Mouse (Mus musculus) G1E (cell line): Measurements from ENCODE around the gene Slc26a9. TPM values are rescaled to one million over a fixed set of nuclear protein-coding genes. Genes with fewer than 3 reads are reported as not detected.
A peak's percentile ranks its signal among the peaks of the same experiment; 100 is the strongest.

Source experiments
- ATAC-seq: 2 replicates; pipeline ENCODE4 v1.8.0; 2016; ENCODE audit warnings: mild to moderate bottlenecking; ENCODE audit not compliant: insufficient number of reproducible peaks, poor library complexity, low FRiP score, severe bottlenecking; ENCODE audit errors: extremely low read depth
- DNase-seq: peaks from one replicate; pipeline ENCODE4 v3.0.0; 2012; ENCODE audit warnings: low spot score
- H3K27me3 ChIP-seq: 2 replicates; pipeline ENCODE4 v1.6.1; 2012; ENCODE audit warnings: mild to moderate bottlenecking, low read length, inconsistent platforms; ENCODE audit not compliant: insufficient read depth
- H3K36me3 ChIP-seq: replicated peaks from 2 replicates; pipeline ENCODE3; 2012; ENCODE audit warnings: mild to moderate bottlenecking, inconsistent platforms
- H3K4me1 ChIP-seq: 2 replicates; pipeline ENCODE4 v1.6.1; 2012; ENCODE audit warnings: low read depth, low read length, inconsistent platforms, mixed read lengths; ENCODE audit not compliant: insufficient read depth
- H3K4me3 ChIP-seq: 2 replicates; pipeline ENCODE4 v1.5.1; 2012; ENCODE audit warnings: low read depth, mild to moderate bottlenecking, inconsistent platforms, low read length, moderate library complexity, mixed read lengths
- H3K9me3 ChIP-seq: replicated peaks from 2 replicates; pipeline ENCODE4 v1.6.1; 2012; ENCODE audit warnings: inconsistent platforms
- CTCF ChIP-seq: IDR thresholded peaks from 2 replicates; pipeline ENCODE4 v1.5.1; 2012; ENCODE audit warnings: low read depth, low read length, inconsistent platforms, mixed read lengths
- GATA1 ChIP-seq: IDR thresholded peaks from 2 replicates; pipeline ENCODE4 v1.6.1; 2012; ENCODE audit warnings: borderline replicate concordance, low read length, inconsistent platforms, mixed read lengths
- GATA2 ChIP-seq: IDR thresholded peaks from 2 replicates; pipeline ENCODE4 v1.6.1; 2012; ENCODE audit warnings: low read depth, low read length, inconsistent platforms, borderline replicate concordance
- POLR2AphosphoS5 ChIP-seq: IDR thresholded peaks from 2 replicates; pipeline ENCODE4 v1.6.1; 2012; ENCODE audit warnings: low read depth, low read length, inconsistent platforms; ENCODE audit not compliant: insufficient replicate concordance
- TAL1 ChIP-seq: conservative IDR thresholded peaks from 2 replicates; pipeline ENCODE4 v1.6.1; 2012; ENCODE audit warnings: low read depth, low read length, inconsistent platforms, mixed read lengths
- polyA plus RNA-seq: library from polyadenylated mRNA; stranded (reverse); fragments of >175 nt; gene quantifications from 2 replicates; pipeline ENCODE4 v1.2.3, GENCODE M21; 2012
- total RNA-seq, 2 experiments: library from RNA; stranded (forward) in 1 of 2; stranded (reverse) in 1 of 2; fragments of 200-1000 nt in 1 of 2; fragments of >200 nt in 1 of 2; fragmentation: Nextera tagmentation in 1 of 2; gene quantifications; 2 replicates each; pipeline ENCODE4 v1.2.3; 2014 to 2017

The Slc26a9 gene
- total and polyA plus RNA-seq, 3 experiments: 0.17 to 1.9 (median 0.98) TPM

GRCm38 (mm10) chr1:131763683-131764082 is 19.9 kb downstream of the Slc26a9 start:
- DNase-seq (no peak), ATAC-seq (no peak)
- H3K27me3 ChIP-seq: peaks cover 26% of the 10 kb centered on the region
- no peak for TF ChIP-seq POLR2AphosphoS5
- no peak for TF ChIP-seq CTCF
- TF ChIP-seq GATA1: no peak
- TF ChIP-seq TAL1: no peak
- TF ChIP-seq GATA2: no peak
- H3K9me3 ChIP-seq: no peaks in the 10 kb centered on the region
- peaks cover 30% of the 10 kb centered on the region for H3K4me1 ChIP-seq
- no peaks in the 10 kb centered on the region for H3K36me3 ChIP-seq
- H3K4me3 ChIP-seq: no peak overlapping the region

- no peaks in the 10 kb centered on the region for H3K9me3 ChIP-seq
- no peak overlapping the region for H3K4me3 ChIP-seq
- H3K27me3 ChIP-seq: peaks cover 36% of the 10 kb centered on the region
- DNase-seq (no peak), ATAC-seq (no peak)
- H3K4me1 ChIP-seq: peaks cover 25% of the 10 kb centered on the region
- H3K36me3 ChIP-seq: no peaks in the 10 kb centered on the region
- TF ChIP-seq POLR2AphosphoS5: no peak
- no peak for TF ChIP-seq TAL1
- TF ChIP-seq GATA2: no peak
- TF ChIP-seq GATA1: no peak
- TF ChIP-seq CTCF: no peak
These were observed 20.9 kb downstream of the Slc26a9 start for GRCm38 (mm10) chr1:131764581-131765338.

DNA sequence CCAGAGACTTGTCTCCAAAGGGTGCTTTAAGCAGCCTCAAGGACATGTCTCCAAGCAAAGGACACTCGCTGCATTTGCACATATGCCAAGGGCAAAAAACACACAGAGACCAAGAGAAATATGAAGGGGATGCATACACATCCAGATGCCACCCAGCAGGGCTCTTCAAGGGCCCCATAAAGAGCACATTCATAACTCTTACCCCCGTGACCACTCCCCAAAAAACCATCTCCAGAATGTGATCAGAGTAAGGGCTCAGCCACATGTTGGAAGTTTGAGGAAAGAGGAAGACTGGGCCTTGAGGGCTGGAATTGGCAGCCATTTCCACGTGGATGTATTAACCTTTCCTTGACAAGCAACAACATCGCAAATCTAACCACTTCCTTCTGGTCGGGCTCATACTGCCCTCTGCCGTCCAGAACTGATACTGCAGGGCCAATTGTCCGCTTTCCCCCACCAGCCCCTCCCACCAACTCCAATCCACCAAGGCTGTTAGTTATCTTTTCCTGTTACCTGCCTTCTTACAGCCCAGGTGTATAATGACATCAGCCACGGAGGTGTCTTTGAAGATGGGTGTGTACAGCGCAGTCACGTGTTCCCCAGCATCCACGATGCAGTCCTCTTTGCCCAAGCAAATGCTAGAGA is 21.7 kb downstream of the Slc26a9 start:
- ATAC-seq: no peak
- peak; percentile 56 for DNase-seq
- Histone ChIP-seq H3K9me3 (no peaks in the 10 kb centered on the region), H3K36me3 (no peaks in the 10 kb centered on the region), H3K4me3 (no peak overlapping the region), H3K4me1 (peaks cover 22% of the 10 kb centered on the region), H3K27me3 (peaks cover 39% of the 10 kb centered on the region)
- TF ChIP-seq CTCF: peak; percentile 100
- TF ChIP-seq TAL1: no peak

DNA sequence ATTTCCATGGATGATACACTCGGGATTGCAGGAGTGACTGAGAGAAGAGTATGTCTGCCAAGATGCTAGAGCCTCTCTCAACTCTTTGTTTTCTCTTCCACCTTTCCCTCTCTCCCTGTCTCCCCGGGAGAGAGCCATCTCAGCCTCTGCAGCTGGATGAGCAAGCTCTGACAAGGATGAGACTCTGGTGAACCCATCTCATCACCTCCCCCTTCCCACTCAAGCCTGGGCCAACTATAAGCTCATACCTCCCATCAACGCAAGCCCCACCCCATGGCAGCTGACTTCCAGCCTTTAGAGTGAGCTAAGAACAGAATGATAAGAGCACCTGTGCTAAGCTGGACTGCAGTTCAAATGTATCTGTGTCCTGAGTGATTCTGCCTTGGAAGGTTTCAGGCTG is 25.5 kb downstream of the Slc26a9 start:
- H3K4me3 ChIP-seq: no peak overlapping the region
- no peaks in the 10 kb centered on the region for H3K9me3 ChIP-seq
- peaks cover 6% of the 10 kb centered on the region for H3K4me1 ChIP-seq
- DNase-seq: no peak
- no peaks in the 10 kb centered on the region for H3K36me3 ChIP-seq
- peaks cover 53% of the 10 kb centered on the region for H3K27me3 ChIP-seq
- no peak for TF ChIP-seq GATA1
- no peak for TF ChIP-seq CTCF
- TF ChIP-seq GATA2: no peak
- TF ChIP-seq POLR2AphosphoS5: no peak
- no peak for TF ChIP-seq TAL1
- ATAC-seq: no peak

DNA sequence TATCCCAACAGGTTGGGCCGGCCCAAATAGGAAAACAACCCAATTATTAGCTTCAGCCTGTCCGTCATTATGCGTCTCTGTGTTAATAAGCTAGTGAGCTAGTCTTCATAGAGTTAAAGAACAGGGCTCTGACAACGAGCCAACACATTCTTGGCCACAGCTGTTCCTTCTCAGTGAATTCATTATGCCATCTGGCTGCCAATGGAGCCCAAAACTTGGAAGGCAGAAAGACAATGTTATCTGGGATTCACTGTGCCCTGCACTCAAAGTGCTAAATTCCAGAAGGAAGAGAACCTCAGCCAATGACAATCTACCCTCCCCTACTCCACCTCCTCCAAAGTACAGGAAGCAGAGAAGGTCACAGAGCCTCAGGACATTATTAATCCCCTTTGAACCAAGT is 26.8 kb downstream of the Slc26a9 start:
- DNase-seq (no peak), ATAC-seq (no peak)
- Histone ChIP-seq H3K27me3 (peaks cover 57% of the 10 kb centered on the region), H3K4me3 (no peak overlapping the region), H3K9me3 (no peaks in the 10 kb centered on the region), H3K36me3 (no peaks in the 10 kb centered on the region), H3K4me1 (peaks cover 1% of the 10 kb centered on the region; the same call in 1 of the 2 replicates)
- TF ChIP-seq CTCF (no peak), GATA2 (no peak), POLR2AphosphoS5 (no peak), GATA1 (no peak), TAL1 (no peak)

GRCm38 (mm10) chr1:131771440-131771839 is 27.6 kb downstream of the Slc26a9 start:
- H3K36me3 ChIP-seq: no peaks in the 10 kb centered on the region
- DNase-seq (no peak), ATAC-seq (no peak)
- peaks cover 62% of the 10 kb centered on the region for H3K27me3 ChIP-seq
- no peaks in the 10 kb centered on the region for H3K9me3 ChIP-seq
- H3K4me1 ChIP-seq: no peaks in the 10 kb centered on the region
- no peak for TF ChIP-seq GATA2
- TF ChIP-seq TAL1: no peak
- no peak for TF ChIP-seq GATA1
- TF ChIP-seq CTCF: no peak
- TF ChIP-seq POLR2AphosphoS5: no peak
- no peak overlapping the region for H3K4me3 ChIP-seq

DNA sequence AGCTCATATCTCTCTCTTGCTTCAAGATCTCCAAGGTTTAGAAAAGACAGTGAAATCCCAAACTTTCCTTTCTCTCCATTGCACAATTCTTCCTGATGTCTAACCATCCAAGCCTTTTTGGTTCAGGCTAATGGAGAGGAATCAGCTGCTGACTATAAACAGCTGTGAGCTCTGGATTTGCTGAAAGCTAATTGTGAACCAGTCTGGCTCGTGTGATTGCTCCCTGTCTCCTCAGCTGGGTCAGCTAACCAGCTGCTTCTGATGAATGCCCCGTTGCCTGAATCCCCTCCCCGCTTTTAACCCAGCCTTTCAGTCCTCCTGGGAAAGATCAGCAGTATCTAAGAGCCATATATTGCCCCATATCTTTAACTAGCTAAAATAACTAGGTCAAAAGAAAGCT is 50.8 kb downstream of the Slc26a9 start:
- peaks cover 19% of the 10 kb centered on the region for H3K27me3 ChIP-seq
- TF ChIP-seq GATA2 (no peak), CTCF (no peak), GATA1 (no peak), TAL1 (no peak), POLR2AphosphoS5 (no peak)
- H3K9me3 ChIP-seq: no peaks in the 10 kb centered on the region
- H3K4me3 ChIP-seq: no peak overlapping the region
- H3K36me3 ChIP-seq: no peaks in the 10 kb centered on the region
- ATAC-seq: no peak
- no peaks in the 10 kb centered on the region for H3K4me1 ChIP-seq
- DNase-seq: no peak
